In the genomic region with DNA sequence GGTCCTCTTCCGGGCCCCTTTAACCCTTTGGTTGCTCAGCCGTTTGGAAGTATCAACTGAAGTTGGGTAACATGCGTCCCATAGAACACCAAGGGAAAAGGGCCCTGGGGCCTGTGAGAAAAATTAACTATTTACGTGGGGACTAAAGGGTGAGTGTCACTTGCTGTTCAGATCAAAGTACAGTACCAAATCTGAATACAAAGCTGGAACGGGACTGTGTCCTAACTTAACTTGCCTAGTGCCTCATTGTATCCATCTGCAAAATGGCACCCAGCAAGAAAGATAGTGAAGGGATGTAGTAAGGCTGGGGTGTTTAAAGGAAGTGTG, we compare ENCODE assay signal across 8 mouse cellular contexts. TPM values are rescaled to one million over a fixed set of nuclear protein-coding genes. Genes with fewer than 3 reads are reported as not detected.
DNase-seq lines count a peak whose midpoint lies in the region; ATAC-seq and TF ChIP-seq lines count a peak whose summit lies in the region.

No protein-coding gene starts in this region.

- peak overlapping the region; percentile 97 for H3K9ac ChIP-seq in heart, embryonic 12.5 days
- H3K9ac ChIP-seq in forebrain, embryonic 13.5 days, result peak overlapping the region; percentile 97
- peak overlapping the region; percentile 76 for H3K9ac ChIP-seq in liver, embryonic 14.5 days (replicated peaks)

- peak overlapping the region; percentile 98 for H3K27ac ChIP-seq in heart, embryonic 12.5 days (ENCODE audit: poor library complexity, severe bottlenecking)
- H3K27ac ChIP-seq in forebrain, embryonic 13.5 days, result peak overlapping the region; percentile 91; the same call in 1 of the 2 replicates
- no peak overlapping the region for H3K27ac ChIP-seq in liver, embryonic 14.5 days

- ATAC-seq in heart, embryonic 12.5 days (ENCODE audit: insufficient number of reproducible peaks, low FRiP score), result no peak
- no peak for ATAC-seq in forebrain, embryonic 13.5 days
- ATAC-seq in liver, embryonic 14.5 days (ENCODE audit: insufficient read depth), result no peak

- TF ChIP-seq CTCF in C2C12 (IDR thresholded peaks at IDR 0.05; ENCODE audit: control insufficient read depth, insufficient read depth, insufficient read length), result no peak
- no peak for TF ChIP-seq CTCF in liver, embryonic 14.5 days (IDR thresholded peaks at IDR 0.05; ENCODE audit: low read depth)

- no peaks in the 10 kb centered on the region for H3K27me3 ChIP-seq in heart, embryonic 12.5 days (replicated peaks)
- no peaks in the 10 kb centered on the region for H3K27me3 ChIP-seq in C2C12 (ENCODE audit: control insufficient read depth, insufficient read depth, insufficient read length)
- H3K27me3 ChIP-seq in forebrain, embryonic 13.5 days, result no peaks in the 10 kb centered on the region
- H3K27me3 ChIP-seq in liver, embryonic 14.5 days (ENCODE audit: control insufficient read depth, insufficient read depth, low read length), result no peaks in the 10 kb centered on the region; the same call in 1 of the 2 replicates

- 23% methylated on average over 5 of the region's 5 CpGs for whole genome bisulfite sequencing in heart, embryonic 12.5 days
- WGBS in forebrain, embryonic 13.5 days, result 14% methylated on average over 5 of the region's 5 CpGs
- 20% methylated on average over 5 of the region's 5 CpGs for WGBS in liver, embryonic 14.5 days (ENCODE audit: insufficient replicate concordance)

- TF ChIP-seq EP300 in liver, embryonic 14.5 days (IDR thresholded peaks at IDR 0.05; ENCODE audit: low read depth), result no peak

- H3K4me1 ChIP-seq in heart, embryonic 12.5 days (replicated peaks), result peaks cover 51% of the 10 kb centered on the region
- peaks cover 28% of the 10 kb centered on the region for H3K4me1 ChIP-seq in forebrain, embryonic 13.5 days
- peaks cover 6 to 16% of the 10 kb centered on the region in 2 experiments; a peak in 3 of 4 replicates for H3K4me1 ChIP-seq in liver, embryonic 14.5 days (replicated peaks; ENCODE audit: control insufficient read depth in 2 of 2, insufficient read depth in 2 of 2, low read length in 1 of 2)

- no peak for DNase-seq in heart, adult 9 months (ENCODE audit: low spot score in 2 of 2)
- DNase-seq in liver, embryonic 14.5 days (ENCODE audit: low read depth in 3 of 3, low spot score in 3 of 3), result no peak
- DNase-seq in MN1 (ENCODE audit: low spot score), result no peak
- no peak for DNase-seq in cerebellum, adult 11-12 months
- DNase-seq in cerebellum, postnatal 36 days, result no peak

- H3K79me3 ChIP-seq in C2C12 (ENCODE audit: low read depth), result peaks cover 2% of the 10 kb centered on the region

- peak overlapping the region; percentile 69 for H3K4me2 ChIP-seq in heart, embryonic 12.5 days
- H3K4me2 ChIP-seq in forebrain, embryonic 13.5 days, result peak overlapping the region; percentile 77
- H3K4me2 ChIP-seq in liver, embryonic 14.5 days (ENCODE audit: low read depth), result peak overlapping the region; percentile 62

- no peaks in the 10 kb centered on the region for H3K9me3 ChIP-seq in heart, embryonic 12.5 days (replicated peaks)
- H3K9me3 ChIP-seq in forebrain, embryonic 13.5 days (replicated peaks), result no peaks in the 10 kb centered on the region
- H3K9me3 ChIP-seq in liver, embryonic 14.5 days (ENCODE audit: control insufficient read depth, low read length), result no peaks in the 10 kb centered on the region

- H3ac ChIP-seq in C2C12 (ENCODE audit: control insufficient read depth, insufficient read length, low read depth), result no peak overlapping the region

- no peaks in the 10 kb centered on the region for H3K79me2 ChIP-seq in C2C12 (ENCODE audit: control insufficient read depth, insufficient read depth)

- peak overlapping the region; percentile 98 for H3K4me3 ChIP-seq in heart, embryonic 12.5 days
- H3K4me3 ChIP-seq in C2C12 (ENCODE audit: insufficient read depth, poor library complexity, severe bottlenecking), result peak overlapping the region; percentile 51
- H3K4me3 ChIP-seq in forebrain, embryonic 13.5 days, result peak overlapping the region; percentile 85
- peak overlapping the region; percentile 69 to 77; a peak in 3 of 4 replicates for H3K4me3 ChIP-seq in liver, embryonic 14.5 days (ENCODE audit: insufficient read depth in 1 of 2, low read depth in 2 of 2, low read length in 2 of 2)

- no peaks in the 10 kb centered on the region; the same call in 1 of the 2 replicates for H3K36me3 ChIP-seq in heart, embryonic 12.5 days
- no peaks in the 10 kb centered on the region for H3K36me3 ChIP-seq in C2C12 (ENCODE audit: control insufficient read depth, insufficient read depth)
- H3K36me3 ChIP-seq in forebrain, embryonic 13.5 days (ENCODE audit: poor library complexity, severe bottlenecking), result no peaks in the 10 kb centered on the region
- H3K36me3 ChIP-seq in liver, embryonic 14.5 days (replicated peaks; ENCODE audit: control insufficient read depth, insufficient read depth, low read depth), result no peaks in the 10 kb centered on the region

TF ChIP-seq in C2C12, 6 proteins besides CTCF, POLR2A, EP300 and RAD21:
- TF ChIP-seq USF1 (IDR thresholded peaks at IDR 0.05; ENCODE audit: low read depth) (no peak), MYOG (IDR thresholded peaks at IDR 0.05; ENCODE audit: control insufficient read depth, extremely low read depth, insufficient read length) (no peak), MYOD1 (IDR thresholded peaks at IDR 0.05; ENCODE audit: control insufficient read depth, insufficient read length, low read depth) (no peak), MAX (IDR thresholded peaks at IDR 0.05) (no peak), FOSL1 (IDR thresholded peaks at IDR 0.05; ENCODE audit: insufficient read depth, low read length, poor library complexity, severe bottlenecking) (no peak), CEBPB (IDR thresholded peaks at IDR 0.05; ENCODE audit: low read depth) (no peak)

RNA-seq across cellular contexts. Expression of a gene that starts 0.5 kb away (rescaled TPM):
- 5.6 and 5.8 TPM in 2 replicates for polyA plus RNA-seq in heart, embryonic 12.5 days (2016; fragmentation: Nextera tagmentation; extraction: Ambion mirVana)
- polyA plus RNA-seq in C2C12 (2012; fragmentation: generic; extraction: Trizol), result 2.7 TPM
- 1.4 and 1.9 TPM in 2 replicates for polyA plus RNA-seq in forebrain, embryonic 13.5 days (2015; fragmentation: Nextera tagmentation; extraction: Ambion mirVana)
- 3.7 and 3.8 TPM in 2 replicates for polyA plus RNA-seq in liver, embryonic 14.5 days (2012; rRNA removed)
- polyA plus RNA-seq in liver, embryonic 14.5 days (2014; fragmentation: Nextera tagmentation; extraction: Ambion mirVana), result 1.4 and 1.8 TPM in 2 replicates
